ENCODE assay signal across 12 mouse cellular contexts in the genomic region with DNA sequence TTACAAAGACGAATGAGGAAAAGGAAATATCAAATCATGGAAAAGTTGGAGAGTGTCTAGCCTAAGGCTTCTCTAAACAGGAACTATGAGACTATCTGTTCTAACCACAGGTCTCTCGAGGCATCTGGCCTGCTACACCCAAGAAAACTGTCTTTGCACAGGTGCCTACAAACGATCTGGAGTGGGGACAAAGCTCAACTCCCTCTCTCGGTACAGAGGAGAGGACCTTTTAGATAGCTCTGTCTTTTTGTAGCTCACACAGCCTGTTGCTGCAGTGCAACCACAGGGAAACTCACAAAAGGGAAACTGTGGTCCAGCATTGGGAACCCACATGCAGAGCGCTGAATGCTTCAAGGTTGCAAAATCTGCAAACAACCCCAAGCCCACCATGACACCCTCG.
A peak's percentile ranks its signal among the peaks of the same experiment; 100 is the strongest.
DNase-seq lines count a peak whose midpoint lies in the region; ATAC-seq lines count a peak whose summit lies in the region.
"Had no signal": no experiment of that assay in that cellular context is flagged by ENCODE, and none has a peak within 500 bp of the region (broad histone marks: within the 10 kb centered on the region; RNA-seq: fewer than 3 reads in every experiment).

No protein-coding gene starts in this region.

- no peak overlapping the region for H3K27ac ChIP-seq in liver, embryonic 12.5 days
- H3K27ac ChIP-seq: forebrain, embryonic 10.5 days; hindbrain, postnatal 0 days had no signal

- no peak overlapping the region for H3K9ac ChIP-seq in liver, embryonic 12.5 days

- H3K4me1 ChIP-seq in liver, embryonic 12.5 days, result peaks cover 3% of the 10 kb centered on the region; the same call in 1 of the 2 replicates
- H3K4me1 ChIP-seq in megakaryocyte, embryonic 14.5 days, result peaks cover 39% of the 10 kb centered on the region

- no peaks in the 10 kb centered on the region for H3K27me3 ChIP-seq in liver, embryonic 12.5 days (replicated peaks)
- no peaks in the 10 kb centered on the region for H3K27me3 ChIP-seq in megakaryocyte, embryonic 14.5 days (replicated peaks)

- no peaks in the 10 kb centered on the region for H3K36me3 ChIP-seq in liver, embryonic 12.5 days
- H3K36me3 ChIP-seq in megakaryocyte, embryonic 14.5 days (replicated peaks; ENCODE audit: low read length), result no peaks in the 10 kb centered on the region
- H3K36me3 ChIP-seq: forebrain, embryonic 10.5 days had no signal

- H3K4me3 ChIP-seq in liver, embryonic 12.5 days, result no peak overlapping the region
- peak overlapping the region; percentile 35 for H3K4me3 ChIP-seq in megakaryocyte, embryonic 14.5 days (replicated peaks)
- H3K4me3 ChIP-seq: forebrain, embryonic 10.5 days had no signal

- H3K4me2 ChIP-seq in liver, embryonic 12.5 days, result no peak overlapping the region

- DNase-seq in liver, result peak; percentile 5
- DNase-seq in c-Kit-positive CD71-negative TER-119-negative erythroid progenitor cells, embryonic 14.5 days (ENCODE audit: low read depth), result peak; percentile 52
- peak; percentile 49 for DNase-seq in thymus, postnatal 25 days
- no peak for DNase-seq in adrenal gland, postnatal 25 days
- no peak for DNase-seq in embryo, embryonic 11 days
- DNase-seq: cerebellum, postnatal 25 days; gastrocnemius, postnatal 10 days; retina, postnatal 1 day had no signal

- no peaks in the 10 kb centered on the region for H3K9me3 ChIP-seq in liver, embryonic 12.5 days (replicated peaks)
- H3K9me3 ChIP-seq in megakaryocyte, embryonic 14.5 days, result no peaks in the 10 kb centered on the region
- H3K9me3 ChIP-seq: forebrain, embryonic 10.5 days had no signal

- ATAC-seq in liver, embryonic 12.5 days, result no peak
- ATAC-seq: hindbrain, postnatal 0 days had no signal

- 18% methylated on average over 6 of the region's 6 CpGs for WGBS in liver, embryonic 12.5 days (ENCODE audit: insufficient replicate concordance)

Comparison
In these comparisons a context has a peak if more than half of its experiments do, and no peak if none do; other contexts are left out.
1. DNase-seq: peak in liver (single experiment), c-Kit-positive CD71-negative TER-119-negative erythroid progenitor cells, embryonic 14.5 days (single experiment) and thymus, postnatal 25 days (single experiment); none in adrenal gland, postnatal 25 days (single experiment) and embryo, embryonic 11 days (single experiment).